In the genomic region with DNA sequence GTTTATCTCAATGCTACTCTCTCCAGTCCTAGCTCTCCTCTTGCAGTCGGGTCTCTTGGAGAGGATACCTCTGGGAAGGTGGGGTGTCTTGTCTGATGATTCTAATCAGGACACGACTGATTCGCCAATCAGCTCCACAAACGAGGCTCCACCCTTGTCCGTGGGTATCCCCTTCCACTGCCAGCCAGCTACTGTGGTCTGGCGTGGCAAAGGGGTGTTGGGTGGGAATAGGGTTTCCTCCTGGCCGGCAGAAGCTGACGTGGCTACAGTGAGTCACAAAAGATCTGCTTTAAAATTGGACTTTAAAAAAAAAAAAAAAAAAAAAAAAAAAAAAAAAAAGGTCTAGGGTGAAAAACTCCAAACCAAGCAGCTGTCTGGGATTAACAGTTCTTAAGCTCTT, we compare ENCODE assay signal across 26 mouse cellular contexts. TPM values are rescaled to one million over a fixed set of nuclear protein-coding genes. Genes with fewer than 3 reads are reported as not detected.
DNase-seq lines count a peak whose midpoint lies in the region; TF ChIP-seq lines count a peak whose summit lies in the region.
"Had no signal": no experiment of that assay in that cellular context is flagged by ENCODE, and none has a peak within 500 bp of the region (broad histone marks: within the 10 kb centered on the region; RNA-seq: fewer than 3 reads in every experiment).

No protein-coding gene starts in this region.

- DNase-seq in 3134 (ENCODE audit: extremely low read depth, insufficient read length, low spot score) = peak; percentile 61
- peak; percentile 9 for DNase-seq in 416B (ENCODE audit: low read depth)
- peak; percentile 56 for DNase-seq in NIH3T3 (ENCODE audit: low read depth)
- DNase-seq in urinary bladder, postnatal 10 days (ENCODE audit: low spot score) = no peak
- no peak for DNase-seq in limb, embryonic 10.5 days (ENCODE audit: low spot score)
- DNase-seq in thymus, postnatal 25 days = no peak
- DNase-seq: adrenal gland, adult 2 months; adrenal gland, postnatal 10 days; adrenal gland, postnatal 25 days; cerebellum, adult 11 months; cerebellum, adult 18-20 months; cerebellum, adult 8-10 months; cerebellum, adult 9-11 months; cerebellum, postnatal 14 days; cerebellum, postnatal 36 days; embryo, embryonic 11 days; forebrain, postnatal 0 days had no signal

- H3K27ac ChIP-seq in limb, embryonic 10.5 days = no peak overlapping the region
- H3K27ac ChIP-seq: embryonic facial prominence, embryonic 13.5 days; embryonic facial prominence, embryonic 15.5 days; forebrain, embryonic 13.5 days; forebrain, embryonic 15.5 days had no signal

- WGBS in limb, embryonic 10.5 days = 75% methylated on average over 8 of the region's 8 CpGs

- H3K4me3 ChIP-seq in myocyte = no peak overlapping the region
- H3K4me3 ChIP-seq in limb, embryonic 10.5 days = no peak overlapping the region
- H3K4me3 ChIP-seq: embryonic facial prominence, embryonic 13.5 days; embryonic facial prominence, embryonic 15.5 days; forebrain, embryonic 13.5 days; forebrain, embryonic 15.5 days had no signal

- no peaks in the 10 kb centered on the region for H3K9me3 ChIP-seq in limb, embryonic 10.5 days (replicated peaks)
- H3K9me3 ChIP-seq: embryonic facial prominence, embryonic 13.5 days; embryonic facial prominence, embryonic 15.5 days; forebrain, embryonic 13.5 days; forebrain, embryonic 15.5 days; G1E had no signal

- H3K27me3 ChIP-seq in myocyte (ENCODE audit: control insufficient read depth, insufficient read depth, insufficient read length) = no peaks in the 10 kb centered on the region
- no peaks in the 10 kb centered on the region for H3K27me3 ChIP-seq in limb, embryonic 10.5 days (ENCODE audit: low read depth, poor library complexity, severe bottlenecking)
- H3K27me3 ChIP-seq: embryonic facial prominence, embryonic 13.5 days; embryonic facial prominence, embryonic 15.5 days; forebrain, embryonic 13.5 days; forebrain, embryonic 15.5 days had no signal

- H3K36me3 ChIP-seq in myocyte (ENCODE audit: control insufficient read depth, insufficient read depth) = no peaks in the 10 kb centered on the region
- no peaks in the 10 kb centered on the region for H3K36me3 ChIP-seq in limb, embryonic 10.5 days
- H3K36me3 ChIP-seq: embryonic facial prominence, embryonic 13.5 days; embryonic facial prominence, embryonic 15.5 days; forebrain, embryonic 15.5 days; G1E had no signal

- no peak overlapping the region for H3ac ChIP-seq in myocyte (ENCODE audit: control insufficient read depth, insufficient read length)

- no peak for TF ChIP-seq POLR2A in myocyte (IDR thresholded peaks at IDR 0.05; ENCODE audit: insufficient read length, low read depth)

- peak overlapping the region; percentile 64 for H3K4me2 ChIP-seq in myocyte (ENCODE audit: low read depth)
- H3K4me2 ChIP-seq: embryonic facial prominence, embryonic 13.5 days; embryonic facial prominence, embryonic 15.5 days; forebrain, embryonic 13.5 days; forebrain, embryonic 15.5 days had no signal

- H3K79me2 ChIP-seq in myocyte (ENCODE audit: control insufficient read depth, insufficient read depth) = no peaks in the 10 kb centered on the region

- H3K4me1 ChIP-seq in limb, embryonic 10.5 days = peaks cover 5% of the 10 kb centered on the region; the same call in 1 of the 2 replicates
- H3K4me1 ChIP-seq: embryonic facial prominence, embryonic 13.5 days; embryonic facial prominence, embryonic 15.5 days; forebrain, embryonic 13.5 days; forebrain, embryonic 15.5 days had no signal

TF ChIP-seq in myocyte, 11 proteins besides CTCF, POLR2A, EP300 and RAD21:
- TF ChIP-seq SRF (IDR thresholded peaks at IDR 0.05; ENCODE audit: control insufficient read depth, insufficient read length, low read depth) (no peak), MAX (IDR thresholded peaks at IDR 0.05; ENCODE audit: low read depth) (no peak), CEBPB (IDR thresholded peaks at IDR 0.05; ENCODE audit: insufficient read depth, poor library complexity, severe bottlenecking) (no peak), TCF3 (IDR thresholded peaks at IDR 0.05; ENCODE audit: insufficient read length, low read depth) (no peak), POLR2AphosphoS2 (IDR thresholded peaks at IDR 0.05; ENCODE audit: insufficient read length, low read depth) (no peak), E2F4 (IDR thresholded peaks at IDR 0.05; ENCODE audit: insufficient read depth) (no peak), USF1 (IDR thresholded peaks at IDR 0.05; ENCODE audit: low read depth) (no peak), TCF12 (IDR thresholded peaks at IDR 0.05; ENCODE audit: insufficient read depth, poor library complexity, severe bottlenecking) (no peak), MYOG (IDR thresholded peaks at IDR 0.05; ENCODE audit: control insufficient read depth in 1 of 3, insufficient read depth in 1 of 3, insufficient read length in 2 of 3, low read depth in 2 of 3) (no peak), REST (IDR thresholded peaks at IDR 0.05; ENCODE audit: insufficient read depth, insufficient read length) (no peak)
TF ChIP-seq in myocyte: peak in this region for 0.

RNA-seq across cellular contexts. Expression of gene Rbp4, which starts 14.0 kb away (rescaled TPM):
- polyA plus RNA-seq in myocyte (2012; fragmentation: generic; extraction: Trizol) = 0.35 TPM
- polyA plus RNA-seq in limb, embryonic 10.5 days (2016; fragmentation: Nextera tagmentation; extraction: Ambion mirVana) = 4.5 and 4.7 TPM in 2 replicates
- polyA plus RNA-seq: G1E had no signal

RNA-seq across cellular contexts. Expression of gene Ffar4, which starts 14.2 kb away (rescaled TPM):
- polyA plus RNA-seq in myocyte (2012; fragmentation: generic; extraction: Trizol) = not detected
- 0.41 and 0.59 TPM in 2 replicates for polyA plus RNA-seq in limb, embryonic 10.5 days (2016; fragmentation: Nextera tagmentation; extraction: Ambion mirVana)
- polyA plus RNA-seq: C2C12; embryonic facial prominence, embryonic 11.5 days; embryonic facial prominence, embryonic 13.5 days; forebrain, embryonic 11.5 days; forebrain, embryonic 13.5 days; G1E had no signal

RNA-seq across cellular contexts. Expression of gene Pde6c, which starts 21.5 kb away (rescaled TPM):
- polyA plus RNA-seq in myocyte (2012; fragmentation: generic; extraction: Trizol) = not detected
- 0.05 TPM in 1 of 2 replicates, not detected in the other for polyA plus RNA-seq in limb, embryonic 10.5 days (2016; fragmentation: Nextera tagmentation; extraction: Ambion mirVana)
- polyA plus RNA-seq: adrenal gland, adult 2 months; C2C12; embryonic facial prominence, embryonic 11.5 days; embryonic facial prominence, embryonic 13.5 days; embryonic facial prominence, embryonic 15.5 days; forebrain, embryonic 11.5 days; forebrain, embryonic 13.5 days; G1E had no signal

RNA-seq across cellular contexts. Expression of gene Cep55, which starts 56.2 kb away (rescaled TPM):
- 5.1 TPM for polyA plus RNA-seq in myocyte (2012; fragmentation: generic; extraction: Trizol)
- 27.3 and 33.1 TPM in 2 replicates for polyA plus RNA-seq in limb, embryonic 10.5 days (2016; fragmentation: Nextera tagmentation; extraction: Ambion mirVana)

Comparison
In these comparisons a context has a peak if more than half of its experiments do, and no peak if none do; other contexts are left out.
1. DNase-seq: peak in 3134 (single experiment), 416B (single experiment) and NIH3T3 (single experiment); none in urinary bladder, postnatal 10 days (single experiment), limb, embryonic 10.5 days (single experiment) and thymus, postnatal 25 days (single experiment).